Mouse (Mus musculus): ENCODE results near the gene Map3k4. TPM values are rescaled to one million over a fixed set of nuclear protein-coding genes. Genes with fewer than 3 reads are reported as not detected.
A peak's percentile ranks its signal among the peaks of the same experiment; 100 is the strongest.

The Map3k4 gene
- polyA plus RNA-seq, 1 experiment from 2014 or later = 28.4 TPM

GRCm38 (mm10) chr17:12205694-12206075 lies 112.9 kb downstream of the Map3k4 start:
- peak; percentile 65 for DNase-seq (ENCODE audit: low spot score)
- H3K4me1 ChIP-seq (replicated peaks; ENCODE audit: control insufficient read depth, insufficient read depth, low read length) = peaks cover 67% of the 10 kb centered on the region

DNA sequence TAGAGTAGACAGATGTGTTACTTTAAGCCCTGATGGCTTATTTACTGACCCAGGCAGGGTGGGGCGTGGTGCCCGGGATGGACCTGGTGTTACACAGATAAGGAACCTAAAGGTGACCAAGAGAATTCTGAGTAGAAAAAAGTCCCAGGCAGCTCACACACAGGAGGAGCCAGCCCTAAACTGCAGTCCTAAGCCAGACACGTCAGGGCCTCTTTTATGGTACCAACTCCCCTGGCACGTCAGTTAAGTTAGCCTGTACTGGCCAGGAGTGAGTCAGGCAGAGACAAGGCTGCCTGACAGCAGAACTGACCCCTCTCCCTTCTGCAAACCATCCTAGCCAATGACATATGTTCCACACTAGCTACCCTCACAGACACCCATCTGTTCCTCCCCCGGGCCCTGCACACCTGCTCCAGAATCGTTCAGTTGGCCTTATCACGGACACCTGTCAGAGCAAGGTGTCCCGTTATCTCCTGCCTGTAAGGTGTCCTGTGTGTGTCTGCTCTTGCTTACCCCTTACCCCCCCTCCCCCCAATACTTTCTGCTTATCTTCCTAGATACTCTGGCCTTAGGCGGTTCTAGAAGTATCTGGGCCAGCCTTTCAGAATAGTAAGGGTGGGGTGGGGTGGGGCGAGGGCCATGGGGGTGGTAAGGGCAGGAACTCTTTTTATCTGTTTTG lies 113.4 kb downstream of the Map3k4 start:
- DNase-seq (ENCODE audit: low spot score) = peak; percentile 69
- Histone ChIP-seq H3K27ac (ENCODE audit: low read depth, low read length) (peak overlapping the region; percentile 100), H3K4me3 (ENCODE audit: low read depth, low read length) (no peak overlapping the region), H3K4me2 (peak overlapping the region; percentile 60), H3K4me1 (replicated peaks; ENCODE audit: control insufficient read depth, insufficient read depth, low read length) (peaks cover 68% of the 10 kb centered on the region), H3K36me3 (ENCODE audit: control insufficient read depth, insufficient read depth, low read length) (no peaks in the 10 kb centered on the region), H3K9ac (ENCODE audit: low read depth, low read length) (peak overlapping the region; percentile 67), H3K9me3 (ENCODE audit: control insufficient read depth, low read length) (no peaks in the 10 kb centered on the region), H3K27me3 (replicated peaks; ENCODE audit: control insufficient read depth, insufficient read depth, low read length) (no peaks in the 10 kb centered on the region)
- 20% methylated on average over 10 of the region's 10 CpGs for WGBS
- ATAC-seq (replicated peaks; ENCODE audit: low FRiP score) = peak; percentile 85

More at GRCm38 (mm10) chr17:12205694-12206075, 112.9 kb downstream of the Map3k4 start:
- H3K36me3 ChIP-seq (ENCODE audit: control insufficient read depth, insufficient read depth, low read length) = no peaks in the 10 kb centered on the region
- H3K4me2 ChIP-seq = peak overlapping the region; percentile 60
- H3K9me3 ChIP-seq (ENCODE audit: control insufficient read depth, low read length) = no peaks in the 10 kb centered on the region
- no peak for ATAC-seq (replicated peaks; ENCODE audit: low FRiP score)
- H3K27ac ChIP-seq (ENCODE audit: low read depth, low read length) = peak overlapping the region; percentile 100
- 13% methylated on average over 4 of the region's 4 CpGs for WGBS
- peak overlapping the region; percentile 75 for H3K9ac ChIP-seq (ENCODE audit: low read depth, low read length)
- H3K27me3 ChIP-seq (replicated peaks; ENCODE audit: control insufficient read depth, insufficient read depth, low read length) = no peaks in the 10 kb centered on the region
- no peak overlapping the region for H3K4me3 ChIP-seq (ENCODE audit: low read depth, low read length)

- Histone ChIP-seq H3K9ac (ENCODE audit: low read depth, low read length) (peak overlapping the region; percentile 67), H3K27ac (ENCODE audit: low read depth, low read length) (peak overlapping the region; percentile 100), H3K9me3 (ENCODE audit: control insufficient read depth, low read length) (no peaks in the 10 kb centered on the region), H3K4me3 (ENCODE audit: low read depth, low read length) (no peak overlapping the region), H3K4me1 (replicated peaks; ENCODE audit: control insufficient read depth, insufficient read depth, low read length) (peaks cover 68% of the 10 kb centered on the region), H3K4me2 (peak overlapping the region; percentile 46), H3K36me3 (ENCODE audit: control insufficient read depth, insufficient read depth, low read length) (0 out of 2 replicates have a peak, but pooled peaks cover 2% of the 10 kb centered on the region), H3K27me3 (replicated peaks; ENCODE audit: control insufficient read depth, insufficient read depth, low read length) (no peaks in the 10 kb centered on the region)
- WGBS = 59% methylated on average over 3 of the region's 3 CpGs
- ATAC-seq (replicated peaks; ENCODE audit: low FRiP score) = no peak
- no peak for DNase-seq (ENCODE audit: low spot score)
Measured at GRCm38 (mm10) chr17:12204689-12205014, 113.9 kb downstream of the Map3k4 start.

- peak overlapping the region; percentile 100 for H3K27ac ChIP-seq (ENCODE audit: low read depth, low read length)
- ATAC-seq (replicated peaks; ENCODE audit: low FRiP score) (no peak), DNase-seq (ENCODE audit: low spot score) (no peak)
- H3K9me3 ChIP-seq (ENCODE audit: control insufficient read depth, low read length) = no peaks in the 10 kb centered on the region
- peak overlapping the region; percentile 46 for H3K4me2 ChIP-seq
- peaks cover 67% of the 10 kb centered on the region for H3K4me1 ChIP-seq (replicated peaks; ENCODE audit: control insufficient read depth, insufficient read depth, low read length)
- 0 out of 2 replicates have a peak, but pooled peaks cover 2% of the 10 kb centered on the region for H3K36me3 ChIP-seq (ENCODE audit: control insufficient read depth, insufficient read depth, low read length)
- H3K27me3 ChIP-seq (replicated peaks; ENCODE audit: control insufficient read depth, insufficient read depth, low read length) = no peaks in the 10 kb centered on the region
- peak overlapping the region; percentile 67 for H3K9ac ChIP-seq (ENCODE audit: low read depth, low read length)
- WGBS = 52% methylated on average over 3 of the region's 3 CpGs
- H3K4me3 ChIP-seq (ENCODE audit: low read depth, low read length) = no peak overlapping the region
Measured at GRCm38 (mm10) chr17:12204246-12204645, 114.3 kb downstream of the Map3k4 start.

DNA sequence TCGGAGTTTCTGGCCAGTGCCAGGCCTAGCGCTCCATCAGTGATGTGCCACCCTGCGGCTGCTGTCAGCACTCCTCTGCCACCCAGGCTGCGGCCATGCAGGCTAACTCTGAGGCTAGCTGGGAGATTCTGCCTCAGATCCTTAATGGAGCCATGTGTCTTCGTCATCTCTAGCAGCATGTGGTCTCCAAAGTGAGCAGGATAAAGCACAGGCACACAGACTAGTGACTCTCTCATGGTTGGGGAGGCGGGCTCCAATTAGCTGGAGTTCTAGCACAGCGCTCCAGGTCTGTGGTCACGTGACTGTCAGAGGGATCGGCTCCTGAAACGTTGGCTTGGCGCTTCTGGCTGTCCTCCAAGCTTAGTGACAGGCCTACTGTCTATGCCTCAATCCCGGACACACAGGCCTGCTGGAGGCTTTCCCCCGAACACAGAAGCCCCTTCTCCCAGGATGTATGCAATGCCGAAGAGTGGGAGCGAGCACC lies 115.1 kb downstream of the Map3k4 start:
- Histone ChIP-seq H3K27me3 (replicated peaks; ENCODE audit: control insufficient read depth, insufficient read depth, low read length) (no peaks in the 10 kb centered on the region), H3K9me3 (ENCODE audit: control insufficient read depth, low read length) (no peaks in the 10 kb centered on the region), H3K36me3 (ENCODE audit: control insufficient read depth, insufficient read depth, low read length) (0 out of 2 replicates have a peak, but pooled peaks cover 2% of the 10 kb centered on the region), H3K27ac (ENCODE audit: low read depth, low read length) (peak overlapping the region; percentile 100), H3K4me1 (replicated peaks; ENCODE audit: control insufficient read depth, insufficient read depth, low read length) (peaks cover 60% of the 10 kb centered on the region), H3K9ac (ENCODE audit: low read depth, low read length) (peak overlapping the region; percentile 38), H3K4me3 (ENCODE audit: low read depth, low read length) (no peak overlapping the region), H3K4me2 (no peak overlapping the region)
- DNase-seq (ENCODE audit: low spot score) (no peak), ATAC-seq (replicated peaks; ENCODE audit: low FRiP score) (no peak)
- WGBS = 75% methylated on average over 15 of the region's 15 CpGs

- ATAC-seq (replicated peaks; ENCODE audit: low FRiP score) (no peak), DNase-seq (ENCODE audit: low spot score) (no peak)
- H3K9me3 ChIP-seq (ENCODE audit: control insufficient read depth, low read length) = no peaks in the 10 kb centered on the region
- WGBS = 68% methylated on average over 1 of the region's 1 CpGs
- H3K9ac ChIP-seq (ENCODE audit: low read depth, low read length) = no peak overlapping the region
- no peak overlapping the region for H3K4me2 ChIP-seq
- no peaks in the 10 kb centered on the region for H3K27me3 ChIP-seq (replicated peaks; ENCODE audit: control insufficient read depth, insufficient read depth, low read length)
- H3K36me3 ChIP-seq (ENCODE audit: control insufficient read depth, insufficient read depth, low read length) = 0 out of 2 replicates have a peak, but pooled peaks cover 2% of the 10 kb centered on the region
- H3K27ac ChIP-seq (ENCODE audit: low read depth, low read length) = peak overlapping the region; percentile 3; the same call in 1 of the 2 replicates
- no peak overlapping the region for H3K4me3 ChIP-seq (ENCODE audit: low read depth, low read length)
- peaks cover 41% of the 10 kb centered on the region for H3K4me1 ChIP-seq (replicated peaks; ENCODE audit: control insufficient read depth, insufficient read depth, low read length)
Measured at GRCm38 (mm10) chr17:12201086-12201485, 117.5 kb downstream of the Map3k4 start.

- no peak for ATAC-seq (replicated peaks; ENCODE audit: low FRiP score)
- Histone ChIP-seq H3K4me2 (no peak overlapping the region), H3K9me3 (ENCODE audit: control insufficient read depth, low read length) (no peaks in the 10 kb centered on the region), H3K36me3 (ENCODE audit: control insufficient read depth, insufficient read depth, low read length) (0 out of 2 replicates have a peak, but pooled peaks cover 2% of the 10 kb centered on the region), H3K9ac (ENCODE audit: low read depth, low read length) (no peak overlapping the region), H3K27ac (ENCODE audit: low read depth, low read length) (no peak overlapping the region), H3K4me3 (ENCODE audit: low read depth, low read length) (no peak overlapping the region), H3K27me3 (replicated peaks; ENCODE audit: control insufficient read depth, insufficient read depth, low read length) (no peaks in the 10 kb centered on the region), H3K4me1 (replicated peaks; ENCODE audit: control insufficient read depth, insufficient read depth, low read length) (peaks cover 41% of the 10 kb centered on the region)
- WGBS = 96% methylated on average over 4 of the region's 4 CpGs
- no peak for DNase-seq (ENCODE audit: low spot score)
Measured at GRCm38 (mm10) chr17:12199933-12200332, 118.7 kb downstream of the Map3k4 start.

- Histone ChIP-seq H3K9ac (ENCODE audit: low read depth, low read length) (peak overlapping the region; percentile 59), H3K9me3 (ENCODE audit: control insufficient read depth, low read length) (no peaks in the 10 kb centered on the region), H3K4me1 (replicated peaks; ENCODE audit: control insufficient read depth, insufficient read depth, low read length) (peaks cover 27% of the 10 kb centered on the region), H3K4me3 (ENCODE audit: low read depth, low read length) (no peak overlapping the region), H3K4me2 (peak overlapping the region; percentile 50), H3K36me3 (ENCODE audit: control insufficient read depth, insufficient read depth, low read length) (peaks cover 2% of the 10 kb centered on the region; the same call in 1 of the 2 replicates), H3K27me3 (replicated peaks; ENCODE audit: control insufficient read depth, insufficient read depth, low read length) (no peaks in the 10 kb centered on the region), H3K27ac (ENCODE audit: low read depth, low read length) (peak overlapping the region; percentile 68)
- 48% methylated on average over 10 of the region's 10 CpGs for WGBS
- peak; percentile 69 for ATAC-seq (replicated peaks; ENCODE audit: low FRiP score)
- no peak for DNase-seq (ENCODE audit: low spot score)
Measured at GRCm38 (mm10) chr17:12195604-12196003, 123.0 kb downstream of the Map3k4 start.

GRCm38 (mm10) chr17:12195137-12195536 lies 123.5 kb downstream of the Map3k4 start:
- WGBS = 39% methylated on average over 5 of the region's 5 CpGs
- Histone ChIP-seq H3K4me1 (replicated peaks; ENCODE audit: control insufficient read depth, insufficient read depth, low read length) (peaks cover 27% of the 10 kb centered on the region), H3K4me3 (ENCODE audit: low read depth, low read length) (no peak overlapping the region), H3K9me3 (ENCODE audit: control insufficient read depth, low read length) (no peaks in the 10 kb centered on the region), H3K9ac (ENCODE audit: low read depth, low read length) (peak overlapping the region; percentile 59), H3K27me3 (replicated peaks; ENCODE audit: control insufficient read depth, insufficient read depth, low read length) (no peaks in the 10 kb centered on the region), H3K4me2 (peak overlapping the region; percentile 50), H3K27ac (ENCODE audit: low read depth, low read length) (peak overlapping the region; percentile 68), H3K36me3 (ENCODE audit: control insufficient read depth, insufficient read depth, low read length) (peaks cover 2% of the 10 kb centered on the region; the same call in 1 of the 2 replicates)
- DNase-seq (ENCODE audit: low spot score) = no peak
- ATAC-seq (replicated peaks; ENCODE audit: low FRiP score) = no peak
